Mouse (Mus musculus) forebrain, embryonic 15.5 days (tissue): ENCODE measurements at regions not wholly inside any gene's neighbourhood (a gene's known extent, or its start where the extent isn't known, plus 50 kb on each side); places are given as distances from the start of the nearest gene placed in this dataset.

Experiments used
- ATAC-seq: fragments of 200-750 bp; cut with Nextera tagmentation; replicated peaks from 2 replicates; pipeline ENCODE4 v1.8.0; 2017; ENCODE audit warnings: mild to moderate bottlenecking, moderate TSS enrichment, moderate library complexity
- H3K27ac ChIP-seq: fragments of 300-500 bp; sonication (generic); replicated peaks from 2 replicates; pipeline ENCODE4 v1.5.1; 2015; ENCODE audit warnings: mild to moderate bottlenecking, inconsistent platforms
- H3K27me3 ChIP-seq: fragments of 300-500 bp; sonication (generic); 2 replicates; pipeline ENCODE4 v1.6.1; 2015; ENCODE audit warnings: inconsistent platforms
- H3K36me3 ChIP-seq: fragments of 300-500 bp; sonication (generic); 2 replicates; pipeline ENCODE4 v1.6.1; 2015; ENCODE audit warnings: mild to moderate bottlenecking, inconsistent platforms
- H3K4me1 ChIP-seq: fragments of 300-500 bp; sonication (generic); 2 replicates; pipeline ENCODE4 v1.6.1; 2015; ENCODE audit warnings: inconsistent platforms
- H3K4me2 ChIP-seq: fragments of 300-500 bp; sonication (generic); replicated peaks from 2 replicates; pipeline ENCODE4 v1.6.1; 2015; ENCODE audit warnings: mild to moderate bottlenecking, inconsistent platforms
- H3K4me3 ChIP-seq: fragments of 300-500 bp; sonication (generic); 2 replicates; pipeline ENCODE4 v1.5.1; 2015; ENCODE audit warnings: mild to moderate bottlenecking, inconsistent platforms
- H3K9ac ChIP-seq: fragments of 300-500 bp; sonication (generic); replicated peaks from 2 replicates; pipeline ENCODE4 v1.6.1; 2015; ENCODE audit warnings: mild to moderate bottlenecking, inconsistent platforms
- H3K9me3 ChIP-seq: fragments of 300-500 bp; sonication (generic); 2 replicates; pipeline ENCODE4 v1.6.1; 2016; ENCODE audit warnings: inconsistent platforms
- WGBS: fragments of 180-500 bp; shearing (Covaris S2); methylation state at CpG from one replicate; pipeline ENCODE4 v1.1.7; 2015; ENCODE audit warnings: mixed read lengths; 5-methylcytosine and 5-hydroxymethylcytosine counted together

DNA sequence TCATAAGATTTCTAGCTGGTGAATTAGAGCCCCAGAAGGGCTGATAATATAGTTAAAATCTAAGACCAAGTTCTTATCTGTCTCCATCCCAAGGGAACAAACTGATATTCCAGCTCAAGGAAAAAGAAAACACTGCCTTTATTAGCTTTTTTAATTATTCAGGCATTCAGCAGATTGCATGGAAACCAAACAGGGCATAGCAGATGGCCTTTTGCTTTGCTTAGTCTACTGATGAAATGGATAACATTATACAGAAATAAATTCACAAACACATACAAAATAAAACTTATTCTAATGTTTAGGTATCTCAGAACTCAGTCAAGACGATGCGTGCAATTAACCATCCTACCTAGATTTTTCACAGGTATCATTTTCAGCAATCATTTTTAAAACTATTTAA lies 198.9 kb downstream of the Isl1 start:
- H3K27me3 ChIP-seq, result no peaks in the 10 kb centered on the region
- 87% methylated on average over 2 of the region's 2 CpGs for WGBS
- peak; percentile 67 for ATAC-seq
- no peaks in the 10 kb centered on the region for H3K9me3 ChIP-seq
- H3K9ac ChIP-seq, result no peak overlapping the region
- no peaks in the 10 kb centered on the region for H3K36me3 ChIP-seq
- no peaks in the 10 kb centered on the region for H3K4me1 ChIP-seq
- no peak overlapping the region for H3K4me3 ChIP-seq
- no peak overlapping the region for H3K4me2 ChIP-seq
- no peak overlapping the region for H3K27ac ChIP-seq

DNA sequence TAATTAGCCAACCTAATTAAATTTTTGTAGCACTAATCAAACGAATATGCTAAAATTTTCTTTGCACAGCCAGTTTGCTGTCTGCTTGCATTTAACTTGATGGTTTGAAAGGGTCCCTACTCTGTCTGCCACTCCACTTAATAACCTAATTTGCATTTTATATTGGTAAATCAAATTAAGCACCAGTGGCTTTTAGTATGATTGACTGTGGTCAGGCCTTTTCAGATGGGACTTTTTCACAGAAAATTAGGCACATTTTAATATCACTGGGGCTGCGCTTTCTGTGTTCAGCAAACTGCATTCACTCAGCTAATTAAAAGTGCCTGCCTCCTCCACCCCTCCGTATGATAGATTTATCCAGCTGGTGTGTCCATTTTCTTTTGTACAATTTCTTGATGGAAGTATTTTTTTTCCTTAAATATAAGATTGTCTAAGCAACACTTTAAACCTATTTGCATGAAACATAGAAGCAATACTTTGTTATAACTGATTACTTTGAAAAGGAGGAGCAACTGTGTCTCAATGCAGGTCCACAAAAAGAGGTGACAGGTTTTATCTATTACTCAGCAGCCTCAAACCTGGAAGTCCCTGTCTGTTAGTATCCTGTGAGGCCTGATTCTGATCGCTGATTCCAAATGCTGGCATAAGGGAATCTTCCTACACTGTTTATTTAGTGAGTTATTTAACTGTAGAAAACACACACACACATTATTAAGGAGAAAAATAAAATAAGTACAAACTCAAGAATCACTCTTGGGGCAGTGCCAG lies 221.8 kb downstream of the Isl1 start:
- no peaks in the 10 kb centered on the region for H3K36me3 ChIP-seq
- peak; percentile 98 for ATAC-seq
- H3K4me1 ChIP-seq, result peaks cover 9% of the 10 kb centered on the region; the same call in 1 of the 2 replicates
- H3K9ac ChIP-seq, result no peak overlapping the region
- H3K27ac ChIP-seq, result peak overlapping the region; percentile 58
- no peaks in the 10 kb centered on the region for H3K27me3 ChIP-seq
- 11% methylated on average over 4 of the region's 4 CpGs for WGBS
- no peak overlapping the region for H3K4me2 ChIP-seq
- no peaks in the 10 kb centered on the region for H3K9me3 ChIP-seq
- H3K4me3 ChIP-seq, result no peak overlapping the region

DNA sequence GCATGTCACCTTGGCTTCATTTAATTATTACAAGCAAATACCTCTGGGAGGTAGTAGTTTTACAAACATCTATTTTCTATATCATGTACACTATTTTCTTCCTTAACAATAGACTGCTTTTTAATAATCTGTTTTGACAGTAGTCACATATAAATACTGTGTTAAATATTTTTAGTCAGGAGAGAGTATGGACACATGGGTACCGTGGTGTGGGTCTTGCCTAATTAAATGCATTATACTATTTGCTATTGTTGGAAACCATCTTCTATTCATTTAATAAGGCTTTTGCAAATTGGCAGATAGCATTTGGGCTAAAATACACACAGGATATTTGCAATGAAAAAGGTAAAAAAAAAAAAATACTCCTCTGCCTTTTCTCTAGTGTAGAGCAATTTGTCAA lies 222.3 kb downstream of the Isl1 start:
- no peak overlapping the region for H3K9ac ChIP-seq
- 8% methylated on average over 1 of the region's 1 CpGs for WGBS

DNA sequence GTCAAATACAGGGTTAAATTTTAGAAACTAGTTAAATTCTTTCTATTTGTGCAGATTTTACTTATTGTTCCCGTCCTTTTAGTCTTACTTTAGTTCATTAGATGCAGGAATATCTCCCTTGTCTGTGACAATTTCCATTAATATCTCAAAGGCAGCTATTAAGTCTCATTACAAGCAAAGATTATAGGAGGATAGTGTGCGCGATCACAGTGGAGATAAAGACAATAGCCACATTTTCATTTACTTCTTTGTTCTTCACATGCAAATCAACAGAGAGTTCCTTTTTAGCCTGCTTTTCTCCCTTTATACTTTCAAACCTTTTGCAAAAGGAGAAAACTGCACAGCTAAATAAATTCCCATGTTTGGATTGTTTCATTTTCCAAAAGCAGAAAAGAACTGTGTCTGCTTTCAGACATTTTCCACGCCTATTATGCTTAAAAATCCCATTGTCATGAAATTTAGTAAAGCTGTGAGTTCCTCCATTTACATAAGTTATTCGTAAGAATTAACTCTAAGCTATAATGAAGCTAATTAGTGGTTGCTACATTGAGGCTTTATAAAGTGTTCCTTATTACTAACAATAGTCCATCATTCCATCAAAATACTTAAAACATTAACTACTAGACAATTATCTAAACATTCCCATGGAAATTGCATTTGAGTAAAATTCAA lies 252.4 kb downstream of the Isl1 start:
- no peaks in the 10 kb centered on the region for H3K9me3 ChIP-seq
- H3K4me2 ChIP-seq, result no peak overlapping the region
- H3K4me3 ChIP-seq, result no peak overlapping the region
- 19% methylated on average over 5 of the region's 5 CpGs for WGBS
- no peaks in the 10 kb centered on the region for H3K36me3 ChIP-seq
- ATAC-seq, result 0 out of 2 replicates have a peak, but pooled peaks have one; percentile 13
- peak overlapping the region; percentile 41; the same call in 1 of the 2 replicates for H3K27ac ChIP-seq
- peaks cover 6% of the 10 kb centered on the region; the same call in 1 of the 2 replicates for H3K4me1 ChIP-seq
- H3K27me3 ChIP-seq, result no peaks in the 10 kb centered on the region
- no peak overlapping the region for H3K9ac ChIP-seq

More for the DNA sequence above, 222.3 kb downstream of the Isl1 start:
- no peaks in the 10 kb centered on the region for H3K36me3 ChIP-seq
- no peaks in the 10 kb centered on the region for H3K9me3 ChIP-seq
- no peaks in the 10 kb centered on the region for H3K27me3 ChIP-seq
- peaks cover 9% of the 10 kb centered on the region; the same call in 1 of the 2 replicates for H3K4me1 ChIP-seq
- no peak overlapping the region for H3K27ac ChIP-seq
- ATAC-seq, result peak; percentile 68
- no peak overlapping the region for H3K4me3 ChIP-seq
- no peak overlapping the region for H3K4me2 ChIP-seq

DNA sequence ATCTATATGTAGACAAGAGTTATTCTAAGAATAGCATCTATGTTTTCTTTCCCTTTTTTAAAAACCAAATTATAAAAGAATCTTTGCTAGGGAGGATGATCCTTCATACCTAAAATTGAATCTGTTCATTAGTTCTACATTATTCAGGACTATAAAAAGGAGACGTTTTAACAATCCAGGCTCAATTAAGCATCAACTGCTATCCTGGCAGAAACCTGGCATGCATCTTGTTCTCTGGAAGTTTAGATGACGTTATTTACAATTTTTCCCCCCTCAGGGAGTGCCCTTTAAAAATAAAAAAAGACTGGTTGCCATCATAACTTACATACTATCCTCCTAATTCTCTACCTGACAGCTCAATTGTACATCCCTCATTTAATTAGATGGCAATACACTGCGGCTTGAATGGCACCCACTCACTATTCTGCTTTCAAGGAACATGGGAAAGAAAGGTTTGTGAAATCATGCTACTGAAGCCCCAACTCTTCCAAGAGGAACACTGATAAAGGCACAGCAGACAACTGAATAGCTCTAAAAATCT lies 253.3 kb downstream of the Isl1 start:
- Histone ChIP-seq H3K4me3 (no peak overlapping the region), H3K4me2 (no peak overlapping the region), H3K4me1 (peaks cover 6% of the 10 kb centered on the region; the same call in 1 of the 2 replicates), H3K9ac (no peak overlapping the region), H3K36me3 (no peaks in the 10 kb centered on the region), H3K27me3 (no peaks in the 10 kb centered on the region), H3K9me3 (no peaks in the 10 kb centered on the region), H3K27ac (peak overlapping the region; percentile 41; the same call in 1 of the 2 replicates)
- peak; percentile 61; the same call in 1 of the 2 replicates for ATAC-seq
- 24% methylated on average over 3 of the region's 3 CpGs for WGBS

DNA sequence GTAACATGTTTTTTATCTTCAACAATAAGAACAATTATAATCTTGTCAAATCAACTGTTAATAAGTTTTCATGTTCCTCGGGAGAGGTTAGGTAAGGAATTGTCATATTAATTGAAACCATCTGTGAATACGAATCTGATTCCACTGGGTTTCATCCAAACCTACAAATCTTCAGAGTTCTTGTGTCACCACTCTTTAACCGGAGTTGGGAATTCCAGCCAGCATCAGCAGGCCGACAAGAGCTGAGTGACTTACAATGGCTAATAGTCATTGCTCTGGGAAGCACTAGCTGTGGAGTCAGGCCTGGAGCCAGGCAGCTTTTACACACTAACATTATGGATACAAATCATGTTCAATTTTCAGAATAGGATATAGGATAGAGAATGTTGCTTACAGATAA lies 273.3 kb downstream of the Isl1 start:
- Histone ChIP-seq H3K4me3 (no peak overlapping the region), H3K9me3 (no peaks in the 10 kb centered on the region), H3K4me2 (no peak overlapping the region), H3K4me1 (no peaks in the 10 kb centered on the region), H3K27me3 (no peaks in the 10 kb centered on the region), H3K27ac (no peak overlapping the region), H3K36me3 (no peaks in the 10 kb centered on the region), H3K9ac (no peak overlapping the region)
- WGBS, result 59% methylated on average over 4 of the region's 4 CpGs
- ATAC-seq, result no peak

DNA sequence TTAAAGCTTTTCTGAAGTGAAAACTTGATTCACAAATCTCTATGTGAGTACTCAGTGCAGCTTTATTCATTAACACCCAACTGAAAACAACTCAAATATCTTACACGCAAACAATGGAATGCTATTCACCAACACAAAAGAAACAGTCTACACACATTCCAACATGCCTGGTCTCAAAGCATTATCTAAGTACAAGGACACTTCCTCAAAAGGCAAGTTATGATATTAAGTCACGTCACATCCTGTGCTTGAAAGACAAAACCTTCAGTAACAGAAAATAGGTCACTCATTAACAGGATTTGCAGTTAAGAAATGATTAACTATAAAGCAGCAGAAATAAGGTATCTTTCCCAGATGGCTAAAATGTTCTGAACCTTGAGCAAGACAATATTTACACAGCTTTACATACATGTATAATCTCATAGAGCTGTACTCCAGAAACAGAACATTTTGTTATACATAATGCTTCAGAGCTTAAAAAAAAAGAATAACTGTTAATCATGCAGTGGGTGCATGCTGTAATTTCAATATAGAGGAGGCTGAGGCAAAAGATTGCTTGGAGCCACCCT lies 279.3 kb downstream of the Isl1 start:
- H3K4me2 ChIP-seq, result no peak overlapping the region
- H3K27ac ChIP-seq, result no peak overlapping the region
- no peaks in the 10 kb centered on the region for H3K4me1 ChIP-seq
- H3K4me3 ChIP-seq, result no peak overlapping the region
- H3K9me3 ChIP-seq, result no peaks in the 10 kb centered on the region
- WGBS, result 69% methylated on average over 2 of the region's 2 CpGs
- no peaks in the 10 kb centered on the region for H3K27me3 ChIP-seq
- H3K9ac ChIP-seq, result no peak overlapping the region
- no peak for ATAC-seq
- no peaks in the 10 kb centered on the region for H3K36me3 ChIP-seq

DNA sequence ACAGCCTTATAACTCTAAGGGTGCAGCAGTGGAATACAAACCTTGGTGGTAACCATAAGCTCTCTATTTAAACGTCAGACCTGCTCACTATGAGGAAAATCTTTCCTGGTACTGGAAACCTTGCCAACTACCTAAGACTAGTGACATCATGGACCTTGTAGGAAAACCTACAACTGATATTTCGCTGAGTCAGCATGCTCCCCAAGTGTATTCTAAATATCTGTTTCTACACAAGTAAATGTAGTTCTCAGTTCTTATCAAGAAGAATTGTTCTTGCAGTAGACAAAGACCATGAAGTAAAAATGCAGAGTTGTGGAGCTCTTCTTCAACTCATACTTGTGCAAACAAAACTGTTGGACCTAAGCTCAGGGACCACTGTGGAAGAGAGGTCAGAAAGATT lies 280.9 kb downstream of the Isl1 start:
- no peak for ATAC-seq
- Histone ChIP-seq H3K4me2 (no peak overlapping the region), H3K27me3 (no peaks in the 10 kb centered on the region), H3K36me3 (no peaks in the 10 kb centered on the region), H3K4me1 (no peaks in the 10 kb centered on the region), H3K9me3 (no peaks in the 10 kb centered on the region), H3K4me3 (no peak overlapping the region), H3K9ac (no peak overlapping the region), H3K27ac (no peak overlapping the region)
- 88% methylated on average over 2 of the region's 2 CpGs for WGBS

DNA sequence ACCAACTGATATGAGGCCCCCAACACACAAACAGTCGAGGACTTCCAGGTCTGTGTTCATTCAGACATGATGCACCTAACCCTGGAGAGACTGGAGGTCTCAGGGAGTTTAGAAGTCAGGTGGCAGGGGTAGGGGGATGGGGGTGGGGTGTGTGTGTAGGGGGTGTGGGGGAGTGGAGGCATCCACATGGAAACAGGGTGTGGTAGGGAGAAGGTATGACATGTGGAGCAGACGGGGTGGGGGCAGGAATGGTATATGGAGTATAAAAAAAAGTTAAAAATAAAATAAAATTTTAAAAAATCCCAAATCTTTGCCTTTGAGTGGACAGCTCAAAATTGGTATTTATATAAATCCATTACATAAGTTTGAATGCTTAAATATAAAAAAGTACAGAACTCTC lies 282.3 kb downstream of the Isl1 start:
- H3K4me1 ChIP-seq, result no peaks in the 10 kb centered on the region
- no peak for ATAC-seq
- no peaks in the 10 kb centered on the region for H3K9me3 ChIP-seq
- no peak overlapping the region for H3K4me3 ChIP-seq
- no peak overlapping the region for H3K9ac ChIP-seq
- no peak overlapping the region for H3K27ac ChIP-seq
- no peak overlapping the region for H3K4me2 ChIP-seq
- H3K36me3 ChIP-seq, result no peaks in the 10 kb centered on the region
- WGBS, result 79% methylated on average over 2 of the region's 2 CpGs
- no peaks in the 10 kb centered on the region for H3K27me3 ChIP-seq

DNA sequence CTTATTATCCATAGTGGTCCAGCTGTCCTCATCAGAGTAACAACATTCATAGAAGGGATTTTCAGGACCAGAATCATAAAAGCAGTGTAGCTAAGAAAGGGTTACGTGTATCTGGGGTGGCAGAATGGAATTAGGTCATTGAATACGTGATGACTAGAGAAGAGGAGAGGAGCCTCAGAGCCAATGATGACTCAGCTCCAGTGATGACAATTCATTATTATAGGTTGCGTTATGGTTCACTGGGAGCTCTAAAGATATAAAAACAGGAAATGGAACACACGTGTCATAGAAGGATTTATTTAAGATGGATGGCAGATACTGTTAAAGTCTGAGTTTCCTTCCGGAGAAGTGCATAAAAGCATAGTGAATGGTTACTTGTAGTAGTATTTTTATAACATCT lies 291.6 kb downstream of the Isl1 start:
- no peak overlapping the region for H3K4me3 ChIP-seq
- no peak overlapping the region for H3K4me2 ChIP-seq
- no peaks in the 10 kb centered on the region for H3K4me1 ChIP-seq
- 68% methylated on average over 5 of the region's 5 CpGs for WGBS
- H3K9ac ChIP-seq, result no peak overlapping the region
- no peak for ATAC-seq
- no peaks in the 10 kb centered on the region for H3K9me3 ChIP-seq
- H3K27me3 ChIP-seq, result no peaks in the 10 kb centered on the region
- H3K27ac ChIP-seq, result no peak overlapping the region
- H3K36me3 ChIP-seq, result no peaks in the 10 kb centered on the region

DNA sequence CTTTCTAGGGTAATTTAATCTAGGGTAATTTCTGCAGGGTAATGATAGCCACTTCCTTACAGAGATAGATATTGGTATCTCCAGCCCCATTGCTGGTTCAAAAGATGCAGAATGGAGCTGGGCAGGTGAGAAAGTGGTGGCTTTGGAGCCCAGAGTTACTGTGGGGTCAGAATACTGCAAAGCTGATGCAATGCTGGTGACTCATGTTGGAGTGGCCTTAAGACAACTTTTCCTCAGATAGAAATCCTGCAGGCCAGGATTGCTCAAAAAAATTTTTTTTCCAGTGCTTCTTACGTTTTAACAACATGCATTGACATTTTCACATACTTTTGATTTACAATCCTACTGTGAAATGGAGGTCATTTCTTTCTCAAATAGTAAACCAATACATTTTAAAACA lies 305.8 kb downstream of the Isl1 start:
- H3K27me3 ChIP-seq, result no peaks in the 10 kb centered on the region
- no peaks in the 10 kb centered on the region for H3K36me3 ChIP-seq
- no peaks in the 10 kb centered on the region for H3K9me3 ChIP-seq
- no peak overlapping the region for H3K27ac ChIP-seq
- 0 out of 2 replicates have a peak, but pooled peaks cover 5% of the 10 kb centered on the region for H3K4me1 ChIP-seq
- WGBS, result 74% methylated on average over 1 of the region's 1 CpGs
- no peak overlapping the region for H3K4me2 ChIP-seq
- H3K4me3 ChIP-seq, result no peak overlapping the region
- no peak for ATAC-seq
- no peak overlapping the region for H3K9ac ChIP-seq

DNA sequence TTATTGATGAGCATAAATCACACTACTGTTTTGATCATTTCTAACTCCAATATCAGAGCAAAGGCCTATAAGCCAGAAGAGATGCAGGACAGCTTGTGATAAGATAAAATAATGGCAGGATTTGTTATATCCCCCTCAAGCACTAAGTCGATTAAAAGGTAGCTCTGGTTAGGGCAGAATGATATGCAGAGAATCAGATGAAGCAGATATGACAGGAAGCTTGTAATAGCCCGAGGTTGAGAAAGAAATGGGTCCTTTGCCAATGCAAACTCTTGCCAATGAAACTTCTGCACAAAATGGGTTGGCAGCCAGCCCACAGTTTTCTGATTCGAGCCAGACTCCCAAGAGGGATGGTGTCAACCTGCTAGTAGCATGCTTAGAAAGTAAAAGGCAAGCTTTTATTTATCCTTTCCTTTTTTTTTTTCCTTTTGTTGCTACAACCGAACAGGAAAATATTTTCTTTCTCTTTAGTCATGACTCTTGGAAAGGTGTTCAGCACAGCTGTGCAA lies 307.0 kb downstream of the Isl1 start:
- H3K4me3 ChIP-seq, result no peak overlapping the region
- peak; percentile 69 for ATAC-seq
- H3K36me3 ChIP-seq, result no peaks in the 10 kb centered on the region
- H3K9ac ChIP-seq, result no peak overlapping the region
- no peaks in the 10 kb centered on the region for H3K27me3 ChIP-seq
- 0 out of 2 replicates have a peak overlapping the region, but pooled peaks have one; percentile 1 for H3K4me2 ChIP-seq
- WGBS, result 32% methylated on average over 4 of the region's 4 CpGs
- H3K9me3 ChIP-seq, result no peaks in the 10 kb centered on the region
- H3K4me1 ChIP-seq, result 0 out of 2 replicates have a peak, but pooled peaks cover 5% of the 10 kb centered on the region
- no peak overlapping the region for H3K27ac ChIP-seq
